Mouse (Mus musculus) forebrain, embryonic 16.5 days (tissue): Measurements from ENCODE around the gene Speg. TPM values are rescaled to one million over a fixed set of nuclear protein-coding genes. Genes with fewer than 3 reads are reported as not detected.

ENCODE experiments used
- ATAC-seq: fragments of 200-750 bp; cut with Nextera tagmentation; 2 replicates; pipeline ENCODE4 v1.8.0; 2017; ENCODE audit warnings: mild to moderate bottlenecking, moderate library complexity
- H3K27ac ChIP-seq: fragments of 300-500 bp; sonication (generic); 2 replicates; pipeline ENCODE4 v1.5.1; 2014; ENCODE audit warnings: low read length, control low read depth
- H3K27me3 ChIP-seq: fragments of 300-500 bp; sonication (generic); replicated peaks from 2 replicates; pipeline ENCODE4 v1.6.1; 2014; ENCODE audit warnings: low read length; ENCODE audit not compliant: control insufficient read depth, insufficient read depth
- H3K36me3 ChIP-seq: fragments of 300-500 bp; sonication (generic); 2 replicates; pipeline ENCODE4 v1.6.1; 2014; ENCODE audit not compliant: control insufficient read depth, insufficient read depth
- H3K4me1 ChIP-seq: fragments of 300-500 bp; sonication (generic); replicated peaks from 2 replicates; pipeline ENCODE4 v1.6.1; 2014; ENCODE audit warnings: low read length; ENCODE audit not compliant: control insufficient read depth, insufficient read depth
- H3K4me2 ChIP-seq: fragments of 300-500 bp; sonication (generic); 2 replicates; pipeline ENCODE4 v1.6.1; 2014; ENCODE audit warnings: mild to moderate bottlenecking, low read length, control low read depth
- H3K4me3 ChIP-seq: fragments of 300-500 bp; sonication (generic); replicated peaks from 2 replicates; pipeline ENCODE4 v1.5.1; 2014; ENCODE audit warnings: mild to moderate bottlenecking, low read length, control low read depth
- H3K9ac ChIP-seq: fragments of 300-500 bp; sonication (generic); replicated peaks from 2 replicates; pipeline ENCODE4 v1.6.1; 2014; ENCODE audit warnings: low read depth, low read length, control low read depth
- H3K9me3 ChIP-seq: fragments of 300-500 bp; sonication (generic); 2 replicates; pipeline ENCODE4 v1.6.1; 2016; ENCODE audit warnings: low read length; ENCODE audit not compliant: control insufficient read depth
- WGBS: fragments of 180-500 bp; shearing (Covaris S2); extraction: QIAGEN DNeasy Blood & Tissue Kit; methylation state at CpG from one replicate; pipeline ENCODE4 v1.1.7; 2014; 5-methylcytosine and 5-hydroxymethylcytosine counted together
- polyA plus RNA-seq: library from polyadenylated mRNA; unstranded; fragments of >200 nt; fragmentation: Nextera tagmentation; extraction: Ambion mirVana; gene quantifications from 2 replicates; pipeline ENCODE4 v1.2.1, GENCODE M21; 2015

Gene Speg
- polyA plus RNA-seq, 1 experiment from 2014 or later: 12.9 TPM

DNA sequence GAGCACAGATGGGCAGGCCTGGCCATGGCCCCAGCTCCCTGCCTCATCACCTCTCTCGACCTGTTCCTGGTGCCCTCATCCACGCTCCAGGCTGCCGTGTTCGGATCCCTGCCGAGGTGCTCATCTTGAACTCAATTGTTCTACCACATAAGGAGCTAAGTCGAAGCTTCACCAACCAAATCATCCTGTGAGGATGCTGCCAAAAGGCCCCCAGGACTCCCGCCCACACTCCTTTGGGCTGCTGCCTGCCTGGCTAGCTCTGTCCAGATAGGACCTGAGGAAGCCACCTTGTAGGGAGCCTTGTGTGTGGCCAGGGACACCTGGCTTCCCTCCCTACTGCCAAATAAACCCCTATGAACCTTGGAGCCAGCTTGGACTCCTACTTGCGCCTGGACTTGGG, 67.7 kb downstream of the Speg start:
- 25% methylated on average over 8 of the region's 8 CpGs for WGBS
- H3K9me3 ChIP-seq: no peaks in the 10 kb centered on the region
- 0 out of 2 replicates have a peak, but pooled peaks have one; percentile 9 for ATAC-seq
- H3K4me1 ChIP-seq: peaks cover 56% of the 10 kb centered on the region
- peak overlapping the region; percentile 19; the same call in 1 of the 2 replicates for H3K27ac ChIP-seq
- H3K27me3 ChIP-seq: no peaks in the 10 kb centered on the region
- no peak overlapping the region for H3K9ac ChIP-seq
- peaks cover 2% of the 10 kb centered on the region; the same call in 1 of the 2 replicates for H3K36me3 ChIP-seq
- H3K4me2 ChIP-seq: no peak overlapping the region
- H3K4me3 ChIP-seq: no peak overlapping the region

- Histone ChIP-seq H3K36me3 (peaks cover 2% of the 10 kb centered on the region; the same call in 1 of the 2 replicates), H3K9ac (no peak overlapping the region), H3K27me3 (no peaks in the 10 kb centered on the region), H3K4me2 (no peak overlapping the region), H3K4me1 (peaks cover 62% of the 10 kb centered on the region), H3K9me3 (no peaks in the 10 kb centered on the region), H3K4me3 (no peak overlapping the region), H3K27ac (peak overlapping the region; percentile 67)
- peak; percentile 55 for ATAC-seq
- WGBS: 9% methylated on average over 13 of the region's 13 CpGs
Measured at GRCm38 (mm10) chr1:75443247-75444024, 68.3 kb downstream of the Speg start.

- peaks cover 5% of the 10 kb centered on the region; the same call in 1 of the 2 replicates for H3K27me3 ChIP-seq
- 48% methylated on average over 3 of the region's 3 CpGs for WGBS
- H3K36me3 ChIP-seq: peaks cover 2% of the 10 kb centered on the region; the same call in 1 of the 2 replicates
- no peak for ATAC-seq
- H3K9ac ChIP-seq: no peak overlapping the region
- no peak overlapping the region for H3K4me3 ChIP-seq
- no peaks in the 10 kb centered on the region for H3K9me3 ChIP-seq
- H3K27ac ChIP-seq: no peak overlapping the region
- no peak overlapping the region for H3K4me2 ChIP-seq
- H3K4me1 ChIP-seq: peaks cover 69% of the 10 kb centered on the region
Measured at GRCm38 (mm10) chr1:75444208-75444607, 69.1 kb downstream of the Speg start.

- H3K36me3 ChIP-seq: peaks cover 2% of the 10 kb centered on the region; the same call in 1 of the 2 replicates
- H3K9me3 ChIP-seq: no peaks in the 10 kb centered on the region
- no peak overlapping the region for H3K4me3 ChIP-seq
- H3K9ac ChIP-seq: no peak overlapping the region
- peak; percentile 32 for ATAC-seq
- peaks cover 14% of the 10 kb centered on the region for H3K27me3 ChIP-seq
- no peak overlapping the region for H3K27ac ChIP-seq
- peaks cover 78% of the 10 kb centered on the region for H3K4me1 ChIP-seq
- peak overlapping the region; percentile 28; the same call in 1 of the 2 replicates for H3K4me2 ChIP-seq
- WGBS: 9% methylated on average over 9 of the region's 9 CpGs
Measured at GRCm38 (mm10) chr1:75445141-75445701, 70.1 kb downstream of the Speg start.

DNA sequence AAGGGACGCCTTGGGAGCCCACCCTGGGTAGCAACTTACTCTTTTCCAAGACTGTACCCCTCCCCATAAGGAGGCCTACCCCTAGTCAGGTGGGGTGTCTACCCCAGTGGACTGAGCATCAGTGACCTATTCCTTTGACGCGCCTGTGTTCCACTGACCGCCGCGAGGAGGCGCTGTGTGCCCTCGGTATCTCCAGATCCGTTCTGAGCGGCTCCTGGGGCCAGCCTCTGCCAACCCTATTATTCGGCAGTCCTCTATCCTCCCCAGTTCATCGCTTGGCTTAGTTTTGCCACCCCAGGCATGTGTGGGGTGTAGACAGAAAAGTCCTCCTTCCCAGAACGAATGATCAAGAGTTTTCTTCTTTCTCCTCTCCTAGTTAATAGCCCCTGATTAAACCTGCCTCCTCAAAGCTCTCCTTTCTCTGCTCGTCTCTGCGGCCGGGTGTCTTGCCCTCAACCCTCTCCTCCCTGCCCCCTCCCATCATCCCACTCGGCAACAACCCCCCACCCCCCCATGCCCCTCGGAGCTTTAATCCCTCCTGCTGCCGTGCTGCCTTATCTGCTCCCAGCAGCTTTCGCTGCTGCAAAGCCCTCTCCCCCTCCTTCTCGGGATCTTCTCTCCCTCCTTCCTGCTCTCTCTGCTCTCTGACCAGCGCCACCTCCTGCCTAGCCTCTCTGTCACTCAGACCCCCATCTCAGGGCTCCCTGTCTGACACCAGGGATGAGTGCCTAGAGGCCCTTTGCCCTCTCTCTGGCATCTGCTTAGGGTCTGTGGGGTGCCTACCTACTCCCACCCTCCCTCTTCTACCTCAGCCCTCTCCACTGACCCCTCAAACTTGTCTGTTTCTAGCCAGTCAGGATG, 70.9 kb downstream of the Speg start:
- ATAC-seq: peak; percentile 0; the same call in 1 of the 2 replicates
- Histone ChIP-seq H3K27me3 (peaks cover 17% of the 10 kb centered on the region), H3K9ac (no peak overlapping the region), H3K27ac (no peak overlapping the region), H3K4me2 (peak overlapping the region; percentile 28), H3K36me3 (no peaks in the 10 kb centered on the region), H3K4me3 (no peak overlapping the region), H3K4me1 (peaks cover 86% of the 10 kb centered on the region), H3K9me3 (no peaks in the 10 kb centered on the region)
- under 1% methylated on average over 22 of the region's 22 CpGs for WGBS

DNA sequence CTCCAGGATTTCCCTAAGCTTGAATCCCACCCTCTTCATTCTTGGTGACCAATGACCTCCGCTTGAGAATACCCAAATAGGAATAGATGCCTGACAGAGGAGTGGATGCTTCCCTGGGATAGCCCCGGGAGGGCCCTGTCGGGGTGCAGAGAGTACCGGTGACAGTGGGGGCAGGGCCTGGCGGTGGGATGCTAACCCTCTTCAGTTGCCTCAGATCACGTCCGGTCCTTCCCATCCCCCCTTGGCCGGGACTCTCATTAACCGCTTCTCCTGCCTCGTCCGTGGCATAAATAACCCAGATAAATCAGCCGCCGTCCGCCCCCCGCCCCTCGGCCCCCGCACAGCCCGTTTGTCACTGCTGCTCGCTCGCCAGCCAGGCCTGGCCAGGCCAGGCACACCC, 71.6 kb downstream of the Speg start:
- ATAC-seq: no peak
- H3K4me1 ChIP-seq: peaks cover 86% of the 10 kb centered on the region
- no peak overlapping the region for H3K27ac ChIP-seq
- H3K9ac ChIP-seq: no peak overlapping the region
- peaks cover 23% of the 10 kb centered on the region for H3K27me3 ChIP-seq
- H3K9me3 ChIP-seq: no peaks in the 10 kb centered on the region
- WGBS: 5% methylated on average over 20 of the region's 20 CpGs
- H3K4me2 ChIP-seq: no peak overlapping the region
- no peaks in the 10 kb centered on the region for H3K36me3 ChIP-seq
- H3K4me3 ChIP-seq: no peak overlapping the region

DNA sequence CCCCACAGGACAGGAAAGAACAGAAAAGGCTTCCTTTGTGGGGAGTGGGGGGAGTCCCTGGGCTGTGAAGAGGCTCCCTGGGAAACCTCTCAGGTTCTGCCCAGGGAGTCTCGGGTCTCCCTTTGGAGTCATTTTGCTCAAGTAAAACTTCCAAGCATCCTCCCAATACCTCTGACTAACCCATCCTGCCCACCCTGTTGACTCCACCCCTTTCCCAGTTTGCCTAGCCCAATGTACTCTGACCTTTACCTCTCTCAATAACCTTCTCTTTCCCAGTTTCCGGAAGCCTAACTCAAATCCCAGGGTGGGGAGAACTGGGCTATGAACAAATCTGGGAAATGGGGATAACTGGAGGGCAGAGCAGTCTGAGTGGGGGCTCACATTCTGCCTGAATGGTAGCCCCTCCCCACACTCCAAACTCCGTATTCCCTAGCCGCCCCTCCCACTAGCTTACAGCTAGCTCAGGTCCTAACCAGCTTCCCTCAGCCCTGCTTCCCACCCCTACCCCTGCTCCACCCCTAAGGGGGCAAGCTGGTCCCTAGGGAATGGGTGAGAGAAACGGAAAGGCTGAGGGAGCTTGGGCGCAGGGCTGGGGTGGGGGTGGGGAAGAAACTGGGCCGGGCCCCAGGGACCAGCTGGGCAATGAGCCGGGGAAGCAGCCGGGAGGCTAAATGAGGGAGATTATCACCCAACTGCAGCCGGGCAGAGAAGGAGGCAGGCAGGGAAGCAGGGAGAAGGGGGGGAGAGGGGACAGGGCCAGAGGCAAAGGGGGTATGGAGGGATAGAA, 72.4 kb downstream of the Speg start:
- ATAC-seq: peak; percentile 6

GRCm38 (mm10) chr1:75448052-75448431, 72.9 kb downstream of the Speg start:
- Histone ChIP-seq H3K36me3 (no peaks in the 10 kb centered on the region), H3K4me3 (no peak overlapping the region), H3K4me1 (peaks cover 76% of the 10 kb centered on the region), H3K4me2 (peak overlapping the region; percentile 14), H3K9ac (no peak overlapping the region), H3K27ac (no peak overlapping the region), H3K9me3 (no peaks in the 10 kb centered on the region), H3K27me3 (peaks cover 30% of the 10 kb centered on the region)
- ATAC-seq: no peak
- 3% methylated on average over 7 of the region's 7 CpGs for WGBS

More for the DNA sequence above, 72.4 kb downstream of the Speg start:
- H3K9me3 ChIP-seq: no peaks in the 10 kb centered on the region
- peak overlapping the region; percentile 35 for H3K4me2 ChIP-seq
- 6% methylated on average over 10 of the region's 10 CpGs for WGBS
- H3K4me3 ChIP-seq: no peak overlapping the region
- H3K9ac ChIP-seq: no peak overlapping the region
- no peaks in the 10 kb centered on the region for H3K36me3 ChIP-seq
- H3K4me1 ChIP-seq: peaks cover 82% of the 10 kb centered on the region
- H3K27ac ChIP-seq: no peak overlapping the region
- H3K27me3 ChIP-seq: peaks cover 28% of the 10 kb centered on the region
